Mouse (Mus musculus): Measurements from ENCODE around the gene Tal1. TPM values are rescaled to one million over a fixed set of nuclear protein-coding genes. Genes with fewer than 3 reads are reported as not detected.
A peak's percentile ranks its signal among the peaks of the same experiment; 100 is the strongest.

Tal1 gene
- polyA plus RNA-seq (2012; rRNA removed): 0.90 and 1.3 TPM in 2 replicates

GRCm38 (mm10) chr4:115056371-115056920 is at the start of gene Tal1:
Gene Tal1, plus strand, starts transcription at chr4:115056426.
- Histone ChIP-seq H3K4me3 (ENCODE audit: control insufficient read depth, low read depth, low read length) (peak within 1 kb of the TSS; percentile 57), H3K27ac (ENCODE audit: control insufficient read depth, insufficient read depth, low read depth, low read length) (peak within 1 kb of the TSS; percentile 7), H3K27me3 (ENCODE audit: control insufficient read depth, insufficient read depth, low read length) (peaks cover 8% of the 10 kb centered on the region), H3K4me1 (ENCODE audit: control insufficient read depth, insufficient read depth, low read length) (peaks cover 15% of the 10 kb centered on the region), H3K36me3 (ENCODE audit: control insufficient read depth, insufficient read depth, low read length) (no peaks in the 10 kb centered on the region)
- TF ChIP-seq CTCF (IDR thresholded peaks at IDR 0.05; ENCODE audit: control insufficient read depth, insufficient read depth, insufficient replicate concordance, low read depth, low read length) (no peak), POLR2A (IDR thresholded peaks at IDR 0.05; ENCODE audit: control insufficient read depth, low read depth, low read length) (no peak)

- Histone ChIP-seq H3K27me3 (ENCODE audit: control insufficient read depth, insufficient read depth, low read length) (no peaks in the 10 kb centered on the region), H3K4me1 (ENCODE audit: control insufficient read depth, insufficient read depth, low read length) (no peaks in the 10 kb centered on the region), H3K36me3 (ENCODE audit: control insufficient read depth, insufficient read depth, low read length) (no peaks in the 10 kb centered on the region; the same call in 1 of the 2 replicates), H3K27ac (ENCODE audit: control insufficient read depth, insufficient read depth, low read depth, low read length) (no peak overlapping the region), H3K4me3 (ENCODE audit: control insufficient read depth, low read depth, low read length) (no peak overlapping the region)
- TF ChIP-seq CTCF (IDR thresholded peaks at IDR 0.05; ENCODE audit: control insufficient read depth, insufficient read depth, insufficient replicate concordance, low read depth, low read length) (no peak), POLR2A (IDR thresholded peaks at IDR 0.05; ENCODE audit: control insufficient read depth, low read depth, low read length) (no peak)
Measured at GRCm38 (mm10) chr4:115014276-115014675, 42.0 kb upstream of the Tal1 start.

GRCm38 (mm10) chr4:115019997-115020396 is 36.2 kb upstream of the Tal1 start:
- Histone ChIP-seq H3K4me1 (ENCODE audit: control insufficient read depth, insufficient read depth, low read length) (no peaks in the 10 kb centered on the region), H3K4me3 (ENCODE audit: control insufficient read depth, low read depth, low read length) (no peak overlapping the region), H3K27ac (ENCODE audit: control insufficient read depth, insufficient read depth, low read depth, low read length) (no peak overlapping the region), H3K36me3 (ENCODE audit: control insufficient read depth, insufficient read depth, low read length) (peaks cover 2% of the 10 kb centered on the region), H3K27me3 (ENCODE audit: control insufficient read depth, insufficient read depth, low read length) (no peaks in the 10 kb centered on the region)
- TF ChIP-seq CTCF (IDR thresholded peaks at IDR 0.05; ENCODE audit: control insufficient read depth, insufficient read depth, insufficient replicate concordance, low read depth, low read length) (no peak), POLR2A (IDR thresholded peaks at IDR 0.05; ENCODE audit: control insufficient read depth, low read depth, low read length) (no peak)

- no peak overlapping the region for H3K27ac ChIP-seq (ENCODE audit: control insufficient read depth, insufficient read depth, low read depth, low read length)
- H3K27me3 ChIP-seq (ENCODE audit: control insufficient read depth, insufficient read depth, low read length): no peaks in the 10 kb centered on the region
- no peaks in the 10 kb centered on the region; the same call in 1 of the 2 replicates for H3K36me3 ChIP-seq (ENCODE audit: control insufficient read depth, insufficient read depth, low read length)
- no peak for TF ChIP-seq CTCF (IDR thresholded peaks at IDR 0.05; ENCODE audit: control insufficient read depth, insufficient read depth, insufficient replicate concordance, low read depth, low read length)
- no peak for TF ChIP-seq POLR2A (IDR thresholded peaks at IDR 0.05; ENCODE audit: control insufficient read depth, low read depth, low read length)
- no peaks in the 10 kb centered on the region for H3K4me1 ChIP-seq (ENCODE audit: control insufficient read depth, insufficient read depth, low read length)
- H3K4me3 ChIP-seq (ENCODE audit: control insufficient read depth, low read depth, low read length): no peak overlapping the region
Measured at GRCm38 (mm10) chr4:115035043-115035442, 21.2 kb upstream of the Tal1 start.

- no peaks in the 10 kb centered on the region for H3K36me3 ChIP-seq (ENCODE audit: control insufficient read depth, insufficient read depth, low read length)
- no peaks in the 10 kb centered on the region for H3K27me3 ChIP-seq (ENCODE audit: control insufficient read depth, insufficient read depth, low read length)
- H3K27ac ChIP-seq (ENCODE audit: control insufficient read depth, insufficient read depth, low read depth, low read length): no peak overlapping the region
- H3K4me1 ChIP-seq (ENCODE audit: control insufficient read depth, insufficient read depth, low read length): no peaks in the 10 kb centered on the region
- TF ChIP-seq CTCF (IDR thresholded peaks at IDR 0.05; ENCODE audit: control insufficient read depth, insufficient read depth, insufficient replicate concordance, low read depth, low read length): no peak
- no peak for TF ChIP-seq POLR2A (IDR thresholded peaks at IDR 0.05; ENCODE audit: control insufficient read depth, low read depth, low read length)
- no peak overlapping the region for H3K4me3 ChIP-seq (ENCODE audit: control insufficient read depth, low read depth, low read length)
Measured at GRCm38 (mm10) chr4:115038242-115038641, 18.0 kb upstream of the Tal1 start.

GRCm38 (mm10) chr4:115045621-115046020 is 10.6 kb upstream of the Tal1 start:
- TF ChIP-seq CTCF (IDR thresholded peaks at IDR 0.05; ENCODE audit: control insufficient read depth, insufficient read depth, insufficient replicate concordance, low read depth, low read length): no peak
- no peak for TF ChIP-seq POLR2A (IDR thresholded peaks at IDR 0.05; ENCODE audit: control insufficient read depth, low read depth, low read length)

GRCm38 (mm10) chr4:115047750-115048149 is 8.5 kb upstream of the Tal1 start:
- Histone ChIP-seq H3K27ac (ENCODE audit: control insufficient read depth, insufficient read depth, low read depth, low read length) (no peak overlapping the region), H3K27me3 (ENCODE audit: control insufficient read depth, insufficient read depth, low read length) (no peaks in the 10 kb centered on the region), H3K36me3 (ENCODE audit: control insufficient read depth, insufficient read depth, low read length) (no peaks in the 10 kb centered on the region), H3K4me1 (ENCODE audit: control insufficient read depth, insufficient read depth, low read length) (peaks cover 2% of the 10 kb centered on the region), H3K4me3 (ENCODE audit: control insufficient read depth, low read depth, low read length) (no peak overlapping the region)
- TF ChIP-seq CTCF (IDR thresholded peaks at IDR 0.05; ENCODE audit: control insufficient read depth, insufficient read depth, insufficient replicate concordance, low read depth, low read length) (peak; percentile 66; the same call in 1 of the 2 replicates), POLR2A (IDR thresholded peaks at IDR 0.05; ENCODE audit: control insufficient read depth, low read depth, low read length) (no peak)

More at GRCm38 (mm10) chr4:115045621-115046020, 10.6 kb upstream of the Tal1 start:
- Histone ChIP-seq H3K4me1 (ENCODE audit: control insufficient read depth, insufficient read depth, low read length) (no peaks in the 10 kb centered on the region), H3K27ac (ENCODE audit: control insufficient read depth, insufficient read depth, low read depth, low read length) (no peak overlapping the region), H3K36me3 (ENCODE audit: control insufficient read depth, insufficient read depth, low read length) (no peaks in the 10 kb centered on the region), H3K27me3 (ENCODE audit: control insufficient read depth, insufficient read depth, low read length) (no peaks in the 10 kb centered on the region), H3K4me3 (ENCODE audit: control insufficient read depth, low read depth, low read length) (no peak overlapping the region)
